Mouse (Mus musculus) hindbrain, embryonic 11.5 days (tissue): ENCODE results near the gene Pld4. TPM values are rescaled to one million over a fixed set of nuclear protein-coding genes. Genes with fewer than 3 reads are reported as not detected.

ENCODE experiments used
- ATAC-seq: fragments of 200-750 bp; cut with Nextera tagmentation; 2 replicates; pipeline ENCODE4 v1.8.0; 2017; ENCODE audit warnings: mild to moderate bottlenecking, moderate TSS enrichment, moderate library complexity; ENCODE audit not compliant: low FRiP score
- DNase-seq: peaks from one replicate; pipeline ENCODE4 v3.0.0-alpha.2; 2015; ENCODE audit warnings: low spot score
- H3K27ac ChIP-seq: fragments of 300-500 bp; sonication (generic); 2 replicates; pipeline ENCODE4 v1.5.1; 2014; ENCODE audit warnings: mild to moderate bottlenecking, low read depth, low read length
- H3K27me3 ChIP-seq: fragments of 300-500 bp; sonication (generic); 2 replicates; pipeline ENCODE4 v1.6.1; 2014; ENCODE audit warnings: mild to moderate bottlenecking, low read length, moderate library complexity, mixed read lengths; ENCODE audit not compliant: control insufficient read depth, insufficient read depth
- H3K36me3 ChIP-seq: fragments of 300-500 bp; sonication (generic); 2 replicates; pipeline ENCODE4 v1.6.1; 2014; ENCODE audit warnings: mild to moderate bottlenecking, low read length, moderate library complexity, mixed read lengths; ENCODE audit not compliant: control insufficient read depth, insufficient read depth
- H3K4me1 ChIP-seq: fragments of 300-500 bp; sonication (generic); replicated peaks from 2 replicates; pipeline ENCODE4 v1.6.1; 2014; ENCODE audit warnings: low read length, mixed read lengths; ENCODE audit not compliant: control insufficient read depth, insufficient read depth
- H3K4me2 ChIP-seq: fragments of 300-500 bp; sonication (generic); replicated peaks from 2 replicates; pipeline ENCODE4 v1.6.1; 2014; ENCODE audit warnings: mild to moderate bottlenecking, low read depth, low read length
- H3K4me3 ChIP-seq: fragments of 300-500 bp; sonication (generic); 2 replicates; pipeline ENCODE4 v1.5.1; 2014; ENCODE audit warnings: low read depth, low read length
- H3K9ac ChIP-seq: fragments of 300-500 bp; sonication (generic); 2 replicates; pipeline ENCODE4 v1.6.1; 2014; ENCODE audit warnings: low read depth, low read length
- H3K9me3 ChIP-seq: fragments of 300-500 bp; sonication (generic); 2 replicates; pipeline ENCODE4 v1.6.1; 2016; ENCODE audit warnings: low read length; ENCODE audit not compliant: control insufficient read depth
- WGBS: fragments of 180-500 bp; shearing (Covaris S2); extraction: QIAGEN DNeasy Blood & Tissue Kit; methylation state at CpG from one replicate; pipeline ENCODE4 v1.1.7; 2014; 5-methylcytosine and 5-hydroxymethylcytosine counted together
- polyA plus RNA-seq: library from polyadenylated mRNA; unstranded; fragments of >200 nt; fragmentation: Nextera tagmentation; extraction: Ambion mirVana; gene quantifications from 2 replicates; pipeline ENCODE4 v1.2.1, GENCODE M21; 2014

Gene Pld4
- polyA plus RNA-seq, 1 experiment from 2014 or later, result 6.2 TPM

DNA sequence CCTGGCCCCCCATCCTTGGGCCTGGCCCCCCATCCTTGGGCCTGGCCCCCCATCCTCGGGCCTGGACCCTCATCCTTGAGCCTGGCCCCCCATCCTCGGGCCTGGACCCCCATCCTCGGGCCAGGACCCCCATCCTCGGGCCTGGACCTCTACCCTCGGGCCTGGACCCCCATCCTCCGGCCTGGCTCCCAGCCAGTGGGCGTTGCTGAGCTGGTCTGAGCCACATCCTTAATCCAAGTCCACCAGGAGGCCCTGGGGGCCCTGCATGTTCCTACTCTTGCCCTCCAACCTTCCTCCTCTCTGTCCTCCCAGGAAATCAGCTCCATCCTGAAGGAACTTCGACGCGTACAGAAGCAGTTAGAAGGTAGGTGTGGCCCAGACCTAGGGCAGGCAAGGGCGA lies 16.2 kb upstream of the Pld4 start:
- DNase-seq (no peak), ATAC-seq (no peak)
- no peak overlapping the region for H3K4me2 ChIP-seq
- 0 out of 2 replicates have a peak overlapping the region, but pooled peaks have one; percentile 19 for H3K9ac ChIP-seq
- no peaks in the 10 kb centered on the region for H3K9me3 ChIP-seq
- 86% methylated on average over 11 of the region's 11 CpGs for WGBS
- H3K36me3 ChIP-seq, result no peaks in the 10 kb centered on the region
- H3K4me1 ChIP-seq, result no peaks in the 10 kb centered on the region; the same call in 1 of the 2 replicates
- H3K27me3 ChIP-seq, result no peaks in the 10 kb centered on the region
- no peak overlapping the region for H3K4me3 ChIP-seq
- no peak overlapping the region for H3K27ac ChIP-seq

DNA sequence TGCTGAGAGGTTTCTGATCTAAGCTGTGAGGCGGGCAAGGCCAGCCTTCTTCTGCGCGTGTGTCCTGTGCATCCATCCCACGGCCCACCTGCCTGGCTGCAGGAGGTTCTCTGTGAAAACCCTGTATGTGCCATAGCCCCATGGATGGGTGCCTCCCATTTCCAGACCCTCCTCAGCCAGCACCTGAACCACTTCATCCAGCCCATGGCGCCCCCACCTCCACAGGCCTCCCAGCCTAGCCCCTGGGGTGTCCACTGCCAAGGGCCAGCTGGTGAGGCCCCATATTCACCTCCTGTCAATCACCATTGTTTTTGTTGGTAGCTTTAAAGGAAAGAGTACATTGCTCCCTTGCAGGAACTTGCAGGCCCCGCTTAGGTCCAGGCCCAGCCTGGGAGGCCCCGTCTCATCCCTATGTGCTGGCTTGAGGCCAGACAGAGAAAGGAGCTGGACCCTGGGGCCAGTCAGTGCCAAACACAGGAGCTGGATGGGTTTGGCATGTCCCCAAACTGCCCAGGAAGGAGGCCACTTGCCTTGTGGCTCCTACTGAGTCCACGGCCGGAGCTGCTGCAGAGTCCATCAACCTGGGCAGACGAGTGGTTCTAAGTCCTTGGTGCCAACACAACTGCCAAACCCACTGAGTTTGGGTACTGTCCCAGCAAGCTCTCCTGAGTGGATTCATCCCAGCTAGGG lies 15.4 kb upstream of the Pld4 start:
- H3K4me3 ChIP-seq, result no peak overlapping the region
- WGBS, result 86% methylated on average over 10 of the region's 10 CpGs
- DNase-seq (no peak), ATAC-seq (no peak)
- no peaks in the 10 kb centered on the region for H3K27me3 ChIP-seq
- no peak overlapping the region for H3K9ac ChIP-seq
- H3K4me2 ChIP-seq, result no peak overlapping the region
- no peaks in the 10 kb centered on the region for H3K36me3 ChIP-seq
- no peak overlapping the region for H3K27ac ChIP-seq
- H3K9me3 ChIP-seq, result no peaks in the 10 kb centered on the region
- no peaks in the 10 kb centered on the region; the same call in 1 of the 2 replicates for H3K4me1 ChIP-seq

DNA sequence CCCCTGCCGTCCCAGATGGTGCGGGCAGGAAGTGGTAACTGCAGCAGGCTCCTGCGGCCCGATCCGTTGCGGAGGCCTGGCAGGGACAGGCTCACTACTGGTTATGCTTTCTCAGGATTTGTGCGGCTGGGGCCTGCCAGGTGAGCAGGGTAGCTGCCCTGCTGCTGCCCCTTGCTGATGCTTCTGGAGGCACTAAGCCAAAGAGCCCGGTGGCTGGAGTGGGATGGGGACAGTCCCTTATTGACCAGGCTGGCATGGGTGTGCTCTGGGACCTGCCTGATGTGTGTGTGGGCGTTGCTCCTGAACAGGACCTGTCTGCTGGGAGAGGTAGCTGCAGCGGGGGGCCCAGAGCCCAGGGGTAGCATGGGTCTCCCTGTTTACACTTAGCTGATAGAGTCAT lies 14.7 kb upstream of the Pld4 start:
- no peak for DNase-seq
- no peaks in the 10 kb centered on the region for H3K9me3 ChIP-seq
- H3K36me3 ChIP-seq, result no peaks in the 10 kb centered on the region
- no peak overlapping the region for H3K4me3 ChIP-seq
- no peaks in the 10 kb centered on the region; the same call in 1 of the 2 replicates for H3K4me1 ChIP-seq
- H3K27me3 ChIP-seq, result no peaks in the 10 kb centered on the region
- no peak overlapping the region for H3K27ac ChIP-seq
- WGBS, result 85% methylated on average over 10 of the region's 10 CpGs
- ATAC-seq, result no peak
- H3K9ac ChIP-seq, result no peak overlapping the region
- no peak overlapping the region for H3K4me2 ChIP-seq

DNA sequence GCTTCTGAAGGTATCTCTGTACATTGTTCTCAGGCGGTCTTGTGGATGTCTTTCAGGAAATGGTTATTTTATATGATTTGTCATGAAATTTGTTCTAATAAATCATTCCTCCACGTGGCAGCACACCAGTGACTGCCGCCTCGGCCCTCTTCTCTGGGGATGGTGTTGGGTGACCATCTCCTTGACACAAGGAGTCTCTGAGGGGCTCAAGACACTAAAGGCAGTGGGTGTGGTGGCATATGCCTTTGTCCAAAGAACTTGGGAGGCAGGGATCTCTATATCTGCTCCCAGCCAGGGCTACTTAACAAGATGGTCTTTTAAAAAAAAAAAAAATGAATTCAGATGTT lies 14.0 kb upstream of the Pld4 start:
- Histone ChIP-seq H3K4me3 (no peak overlapping the region), H3K4me1 (no peaks in the 10 kb centered on the region; the same call in 1 of the 2 replicates), H3K27ac (no peak overlapping the region; the same call in 1 of the 2 replicates), H3K36me3 (no peaks in the 10 kb centered on the region), H3K9ac (no peak overlapping the region), H3K9me3 (no peaks in the 10 kb centered on the region), H3K4me2 (no peak overlapping the region), H3K27me3 (no peaks in the 10 kb centered on the region)
- ATAC-seq (no peak), DNase-seq (no peak)
- 75% methylated on average over 4 of the region's 4 CpGs for WGBS

DNA sequence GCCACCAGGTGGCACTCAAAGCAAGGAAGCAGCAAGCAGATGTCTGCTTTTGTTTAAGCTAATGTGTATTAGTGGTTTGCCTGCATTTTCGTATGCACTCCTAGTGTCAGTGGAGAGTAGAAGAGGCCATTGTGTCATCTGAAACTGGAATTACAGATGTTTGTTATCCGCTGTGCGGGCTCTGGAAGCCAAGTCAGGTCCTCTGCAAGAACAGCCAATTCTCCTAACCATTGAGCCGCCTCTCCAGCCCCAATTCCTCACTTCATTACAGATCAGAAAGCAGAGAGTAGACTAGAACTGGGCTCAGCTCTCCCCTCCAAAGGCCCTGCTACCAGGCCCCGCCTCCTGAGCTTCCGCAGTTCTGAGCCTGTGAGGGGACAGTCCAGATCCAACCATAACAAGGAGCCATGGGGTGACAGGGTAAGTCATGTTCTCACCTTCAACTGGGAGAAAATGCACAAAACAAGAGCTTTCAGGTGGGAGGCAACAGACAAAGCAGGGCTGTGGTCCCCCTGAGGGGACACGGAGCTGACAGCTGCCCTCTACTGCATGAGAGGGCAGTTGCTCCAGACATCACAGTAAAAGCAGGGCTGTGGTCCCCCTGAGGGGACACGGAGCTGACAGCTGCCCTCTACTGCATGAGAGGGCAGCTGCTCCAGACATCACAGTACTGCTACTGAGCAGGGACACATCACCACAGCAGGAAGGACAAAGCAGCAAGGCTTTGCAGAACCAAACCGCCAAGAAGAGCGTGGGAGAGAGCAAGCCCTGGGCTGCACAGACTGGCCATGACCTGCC lies 13.4 kb upstream of the Pld4 start:
- no peaks in the 10 kb centered on the region for H3K9me3 ChIP-seq
- peak; percentile 77 for DNase-seq
- H3K36me3 ChIP-seq, result no peaks in the 10 kb centered on the region
- no peak overlapping the region for H3K4me2 ChIP-seq
- no peak overlapping the region for H3K4me3 ChIP-seq
- H3K27ac ChIP-seq, result peak overlapping the region; percentile 73
- peak; percentile 86 for ATAC-seq
- H3K9ac ChIP-seq, result peak overlapping the region; percentile 37
- WGBS, result 17% methylated on average over 10 of the region's 10 CpGs
- no peaks in the 10 kb centered on the region; the same call in 1 of the 2 replicates for H3K4me1 ChIP-seq
- no peaks in the 10 kb centered on the region for H3K27me3 ChIP-seq

DNA sequence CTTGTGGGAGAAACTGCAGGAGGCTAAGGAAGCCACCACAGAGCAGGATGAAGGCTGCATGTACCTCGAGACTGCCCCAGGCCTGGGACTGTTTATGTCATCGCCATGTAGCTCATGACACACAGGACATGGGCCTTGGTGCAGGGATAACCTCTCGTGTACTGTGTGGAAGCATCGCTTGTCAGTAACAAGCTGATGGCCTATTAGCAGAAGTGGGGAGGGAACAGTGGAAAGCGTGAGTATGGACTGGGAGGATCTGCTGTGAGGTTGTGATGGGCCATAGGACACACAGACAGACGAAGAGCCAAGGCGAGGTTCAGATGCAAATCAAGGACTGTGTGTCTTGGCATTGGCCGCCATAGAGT lies 12.9 kb upstream of the Pld4 start:
- H3K27ac ChIP-seq, result peak overlapping the region; percentile 73
- no peaks in the 10 kb centered on the region for H3K9me3 ChIP-seq
- no peaks in the 10 kb centered on the region for H3K36me3 ChIP-seq
- peak overlapping the region; percentile 37; the same call in 1 of the 2 replicates for H3K9ac ChIP-seq
- WGBS, result 76% methylated on average over 8 of the region's 8 CpGs
- no peaks in the 10 kb centered on the region for H3K27me3 ChIP-seq
- DNase-seq (no peak), ATAC-seq (no peak)
- H3K4me3 ChIP-seq, result no peak overlapping the region
- no peak overlapping the region for H3K4me2 ChIP-seq
- H3K4me1 ChIP-seq, result no peaks in the 10 kb centered on the region; the same call in 1 of the 2 replicates

DNA sequence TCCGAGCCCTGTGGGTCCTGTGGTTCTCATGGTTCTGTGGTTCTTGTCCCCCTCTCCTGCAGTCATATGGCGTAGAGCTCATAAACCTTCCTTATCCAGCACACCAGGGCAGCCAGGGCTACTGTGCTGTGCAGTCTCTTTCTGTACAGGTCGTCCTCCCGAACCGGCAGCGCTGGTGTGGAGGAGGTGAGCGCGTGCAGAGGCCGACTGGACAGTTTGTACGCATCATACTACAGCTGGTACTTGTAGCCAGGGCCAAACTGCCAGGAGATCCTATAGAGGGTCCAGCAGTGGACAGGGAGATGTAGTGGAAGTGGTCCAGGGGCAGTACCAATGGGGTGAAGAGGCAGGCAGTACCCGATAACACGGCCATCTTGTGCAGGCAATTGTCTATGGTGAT lies 9.5 kb upstream of the Pld4 start:
- DNase-seq (no peak), ATAC-seq (no peak)
- Histone ChIP-seq H3K4me2 (no peak overlapping the region), H3K27ac (no peak overlapping the region), H3K36me3 (no peaks in the 10 kb centered on the region), H3K4me1 (no peaks in the 10 kb centered on the region), H3K9me3 (no peaks in the 10 kb centered on the region), H3K4me3 (no peak overlapping the region), H3K9ac (no peak overlapping the region), H3K27me3 (no peaks in the 10 kb centered on the region)
- WGBS, result 87% methylated on average over 12 of the region's 12 CpGs

DNA sequence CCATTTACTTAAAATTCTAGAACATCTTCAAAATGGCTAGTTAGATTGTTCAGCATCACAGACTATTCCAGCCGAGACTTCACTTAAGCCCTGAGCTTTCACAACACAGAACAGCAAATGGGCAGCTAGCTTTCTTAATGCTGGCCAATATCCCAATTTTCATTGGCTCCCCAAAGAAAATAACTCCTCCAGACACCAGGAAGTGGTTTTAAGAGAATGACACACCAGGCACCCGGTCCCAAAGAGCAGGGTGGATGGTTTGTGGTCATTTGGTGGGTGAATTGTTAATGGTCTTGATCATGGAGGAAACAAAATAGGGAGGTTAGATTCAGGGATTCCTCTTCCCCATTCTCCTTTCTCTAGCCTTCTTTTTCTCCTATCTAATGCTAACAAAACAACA lies 8.1 kb upstream of the Pld4 start:
- no peak overlapping the region for H3K4me2 ChIP-seq
- no peak for ATAC-seq
- DNase-seq, result no peak
- H3K4me3 ChIP-seq, result no peak overlapping the region
- H3K9me3 ChIP-seq, result no peaks in the 10 kb centered on the region
- no peak overlapping the region for H3K27ac ChIP-seq
- no peaks in the 10 kb centered on the region for H3K27me3 ChIP-seq
- H3K36me3 ChIP-seq, result no peaks in the 10 kb centered on the region
- WGBS, result 58% methylated on average over 2 of the region's 2 CpGs
- H3K4me1 ChIP-seq, result no peaks in the 10 kb centered on the region
- no peak overlapping the region for H3K9ac ChIP-seq

DNA sequence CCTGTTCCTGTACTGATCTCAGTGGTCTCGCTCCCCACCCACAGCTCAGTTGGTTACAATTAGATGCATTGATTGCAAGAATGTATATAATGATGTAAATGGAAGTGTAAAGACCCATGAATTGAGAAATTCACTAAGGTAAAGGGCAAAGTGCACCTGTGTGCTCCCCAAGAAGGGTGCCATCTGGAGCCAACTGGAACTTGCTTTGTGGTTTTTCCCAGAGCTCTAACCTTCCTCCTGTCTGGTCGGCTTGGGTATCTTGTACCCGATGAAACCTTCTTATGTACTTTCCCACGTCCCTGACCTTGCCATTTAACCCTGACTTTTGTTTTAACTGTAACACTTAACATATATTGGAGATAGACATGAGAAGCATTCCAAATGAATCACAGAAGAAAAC lies 4.6 kb upstream of the Pld4 start:
- H3K9ac ChIP-seq, result no peak overlapping the region
- no peaks in the 10 kb centered on the region for H3K4me1 ChIP-seq
- 72% methylated on average over 4 of the region's 4 CpGs for WGBS
- no peak overlapping the region for H3K4me3 ChIP-seq
- no peaks in the 10 kb centered on the region for H3K36me3 ChIP-seq
- no peak for ATAC-seq
- no peak overlapping the region for H3K27ac ChIP-seq
- no peaks in the 10 kb centered on the region for H3K9me3 ChIP-seq
- DNase-seq, result no peak
- no peaks in the 10 kb centered on the region for H3K27me3 ChIP-seq
- H3K4me2 ChIP-seq, result no peak overlapping the region
